Mouse (Mus musculus): Measurements from ENCODE around the gene Fsd2. TPM values are rescaled to one million over a fixed set of nuclear protein-coding genes. Genes with fewer than 3 reads are reported as not detected.
A peak's percentile ranks its signal among the peaks of the same experiment; 100 is the strongest.

Gene Fsd2
- polyA plus RNA-seq, 1 experiment: 0.26 TPM

- H3K27ac ChIP-seq (ENCODE audit: insufficient read depth, low read length): no peak overlapping the region
- H3K27me3 ChIP-seq (ENCODE audit: control insufficient read depth, insufficient read depth, low read length): no peaks in the 10 kb centered on the region
- H3K4me3 ChIP-seq (replicated peaks; ENCODE audit: insufficient read depth, low read depth, low read length): no peak overlapping the region
- WGBS: 78% methylated on average over 3 of the region's 3 CpGs
- TF ChIP-seq POLR2A (IDR thresholded peaks at IDR 0.05; ENCODE audit: borderline replicate concordance, insufficient read depth, low read length) (no peak), CTCF (IDR thresholded peaks at IDR 0.05; ENCODE audit: borderline replicate concordance, insufficient read depth, low read depth, low read length) (no peak)
- no peak for DNase-seq
- H3K4me1 ChIP-seq (ENCODE audit: control insufficient read depth, insufficient read depth, low read length): no peaks in the 10 kb centered on the region
These were observed 16.8 kb upstream of the Fsd2 start for GRCm38 (mm10) chr7:81583512-81583911.

GRCm38 (mm10) chr7:81579312-81579711, 12.6 kb upstream of the Fsd2 start:
- no peaks in the 10 kb centered on the region for H3K4me1 ChIP-seq (ENCODE audit: control insufficient read depth, insufficient read depth, low read length)
- WGBS: 98% methylated on average over 5 of the region's 5 CpGs
- no peak overlapping the region for H3K27ac ChIP-seq (ENCODE audit: insufficient read depth, low read length)
- no peak overlapping the region for H3K4me3 ChIP-seq (replicated peaks; ENCODE audit: insufficient read depth, low read depth, low read length)
- no peak for DNase-seq
- no peak for TF ChIP-seq POLR2A (IDR thresholded peaks at IDR 0.05; ENCODE audit: borderline replicate concordance, insufficient read depth, low read length)
- no peak for TF ChIP-seq CTCF (IDR thresholded peaks at IDR 0.05; ENCODE audit: borderline replicate concordance, insufficient read depth, low read depth, low read length)
- no peaks in the 10 kb centered on the region for H3K27me3 ChIP-seq (ENCODE audit: control insufficient read depth, insufficient read depth, low read length)

- peaks cover 2% of the 10 kb centered on the region for H3K4me1 ChIP-seq (ENCODE audit: control insufficient read depth, insufficient read depth, low read length)
- no peak for DNase-seq
- TF ChIP-seq CTCF (IDR thresholded peaks at IDR 0.05; ENCODE audit: borderline replicate concordance, insufficient read depth, low read depth, low read length): no peak
- no peak overlapping the region for H3K4me3 ChIP-seq (replicated peaks; ENCODE audit: insufficient read depth, low read depth, low read length)
- no peaks in the 10 kb centered on the region for H3K27me3 ChIP-seq (ENCODE audit: control insufficient read depth, insufficient read depth, low read length)
- no peak overlapping the region for H3K27ac ChIP-seq (ENCODE audit: insufficient read depth, low read length)
- WGBS: 90% methylated on average over 7 of the region's 7 CpGs
These were observed 11.7 kb upstream of the Fsd2 start for GRCm38 (mm10) chr7:81578413-81578812.

- H3K4me1 ChIP-seq (ENCODE audit: control insufficient read depth, insufficient read depth, low read length): peaks cover 6% of the 10 kb centered on the region
- WGBS: 88% methylated on average over 3 of the region's 3 CpGs
- no peak overlapping the region for H3K27ac ChIP-seq (ENCODE audit: insufficient read depth, low read length)
- DNase-seq: no peak
- no peak for TF ChIP-seq CTCF (IDR thresholded peaks at IDR 0.05; ENCODE audit: borderline replicate concordance, insufficient read depth, low read depth, low read length)
- TF ChIP-seq POLR2A (IDR thresholded peaks at IDR 0.05; ENCODE audit: borderline replicate concordance, insufficient read depth, low read length): no peak
- H3K27me3 ChIP-seq (ENCODE audit: control insufficient read depth, insufficient read depth, low read length): no peaks in the 10 kb centered on the region
- no peak overlapping the region for H3K4me3 ChIP-seq (replicated peaks; ENCODE audit: insufficient read depth, low read depth, low read length)
These were observed 11.1 kb upstream of the Fsd2 start for GRCm38 (mm10) chr7:81577872-81578271.

GRCm38 (mm10) chr7:81575606-81576005, 8.9 kb upstream of the Fsd2 start:
- no peak overlapping the region for H3K27ac ChIP-seq (ENCODE audit: insufficient read depth, low read length)
- no peak overlapping the region for H3K4me3 ChIP-seq (replicated peaks; ENCODE audit: insufficient read depth, low read depth, low read length)
- peaks cover 11% of the 10 kb centered on the region for H3K4me1 ChIP-seq (ENCODE audit: control insufficient read depth, insufficient read depth, low read length)
- no peak for DNase-seq
- no peaks in the 10 kb centered on the region for H3K27me3 ChIP-seq (ENCODE audit: control insufficient read depth, insufficient read depth, low read length)
- TF ChIP-seq CTCF (IDR thresholded peaks at IDR 0.05; ENCODE audit: borderline replicate concordance, insufficient read depth, low read depth, low read length) (no peak), POLR2A (IDR thresholded peaks at IDR 0.05; ENCODE audit: borderline replicate concordance, insufficient read depth, low read length) (no peak)
- WGBS: 79% methylated on average over 10 of the region's 10 CpGs

GRCm38 (mm10) chr7:81573821-81574220, 7.1 kb upstream of the Fsd2 start:
- no peak for DNase-seq
- WGBS: 94% methylated on average over 9 of the region's 9 CpGs
- no peak for TF ChIP-seq CTCF (IDR thresholded peaks at IDR 0.05; ENCODE audit: borderline replicate concordance, insufficient read depth, low read depth, low read length)
- no peak for TF ChIP-seq POLR2A (IDR thresholded peaks at IDR 0.05; ENCODE audit: borderline replicate concordance, insufficient read depth, low read length)

GRCm38 (mm10) chr7:81573397-81573796, 6.7 kb upstream of the Fsd2 start:
- no peak overlapping the region for H3K4me3 ChIP-seq (replicated peaks; ENCODE audit: insufficient read depth, low read depth, low read length)
- 39% methylated on average over 6 of the region's 6 CpGs for WGBS
- peaks cover 11% of the 10 kb centered on the region for H3K4me1 ChIP-seq (ENCODE audit: control insufficient read depth, insufficient read depth, low read length)
- TF ChIP-seq CTCF (IDR thresholded peaks at IDR 0.05; ENCODE audit: borderline replicate concordance, insufficient read depth, low read depth, low read length): no peak
- no peak for TF ChIP-seq POLR2A (IDR thresholded peaks at IDR 0.05; ENCODE audit: borderline replicate concordance, insufficient read depth, low read length)
- DNase-seq: peak in 1 of 2 experiments; percentile 68
- no peak overlapping the region for H3K27ac ChIP-seq (ENCODE audit: insufficient read depth, low read length)
- no peaks in the 10 kb centered on the region for H3K27me3 ChIP-seq (ENCODE audit: control insufficient read depth, insufficient read depth, low read length)

More at GRCm38 (mm10) chr7:81573821-81574220, 7.1 kb upstream of the Fsd2 start:
- Histone ChIP-seq H3K27me3 (ENCODE audit: control insufficient read depth, insufficient read depth, low read length) (no peaks in the 10 kb centered on the region), H3K4me1 (ENCODE audit: control insufficient read depth, insufficient read depth, low read length) (peaks cover 11% of the 10 kb centered on the region), H3K4me3 (replicated peaks; ENCODE audit: insufficient read depth, low read depth, low read length) (no peak overlapping the region), H3K27ac (ENCODE audit: insufficient read depth, low read length) (no peak overlapping the region)

GRCm38 (mm10) chr7:81572610-81573268, 6.0 kb upstream of the Fsd2 start:
- WGBS: 44% methylated on average over 6 of the region's 6 CpGs
- Histone ChIP-seq H3K4me1 (ENCODE audit: control insufficient read depth, insufficient read depth, low read length) (peaks cover 11% of the 10 kb centered on the region), H3K27ac (ENCODE audit: insufficient read depth, low read length) (no peak overlapping the region)

More at GRCm38 (mm10) chr7:81572610-81573268, 6.0 kb upstream of the Fsd2 start:
- Histone ChIP-seq H3K27me3 (ENCODE audit: control insufficient read depth, insufficient read depth, low read length) (no peaks in the 10 kb centered on the region), H3K4me3 (replicated peaks; ENCODE audit: insufficient read depth, low read depth, low read length) (peak overlapping the region; percentile 31)
- DNase-seq: no peak
- no peak for TF ChIP-seq POLR2A (IDR thresholded peaks at IDR 0.05; ENCODE audit: borderline replicate concordance, insufficient read depth, low read length)
- no peak for TF ChIP-seq CTCF (IDR thresholded peaks at IDR 0.05; ENCODE audit: borderline replicate concordance, insufficient read depth, low read depth, low read length)

Data from cerebellum, adult 2 months (tissue).